Mouse (Mus musculus) urinary bladder, adult 18-20 months (tissue): ENCODE measurements around the gene Zfp385c.

Experiments used
- DNase-seq, 2 experiments: peaks; one replicate each; pipeline ENCODE4 v3.0.0; 2022; ENCODE audit warnings: low spot score in 2 of 2, mixed read lengths in 2 of 2

Zfp385c gene

DNA sequence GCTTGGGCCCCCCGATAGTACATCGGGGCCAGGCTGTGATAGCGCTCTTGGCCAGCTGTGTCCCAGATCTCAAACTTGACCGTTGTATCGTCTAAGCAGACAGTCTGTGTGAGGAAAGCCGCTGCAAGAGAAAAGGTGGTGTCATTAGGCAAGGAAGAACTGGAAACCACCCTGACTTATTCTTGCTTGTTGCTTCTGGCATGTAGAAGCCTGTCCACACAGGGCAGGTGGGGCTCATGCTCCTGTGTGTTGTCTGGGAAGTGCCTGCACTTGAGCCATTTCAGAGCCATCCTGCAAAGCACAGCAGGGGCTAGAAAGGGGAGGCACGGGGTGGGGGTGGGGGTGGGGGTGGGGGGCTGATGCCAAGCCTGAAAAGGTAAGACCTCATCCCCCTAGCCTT, 26.2 kb upstream of the Zfp385c start:
- DNase-seq: no peak

- DNase-seq: no peak
Observed at GRCm38 (mm10) chr11:100716649-100717048, 24.4 kb upstream of the Zfp385c start.

GRCm38 (mm10) chr11:100714948-100715347, 22.7 kb upstream of the Zfp385c start:
- no peak for DNase-seq

- DNase-seq: peak in 1 of 2 experiments; percentile 57
Observed at GRCm38 (mm10) chr11:100714534-100714915, 22.3 kb upstream of the Zfp385c start.

- peak in 1 of 2 experiments; percentile 52 for DNase-seq
Observed at GRCm38 (mm10) chr11:100713735-100714533, 21.7 kb upstream of the Zfp385c start, which contains the start of gene Hspb9. Gene Hspb9, plus strand, starts transcription at chr11:100713850.

DNA sequence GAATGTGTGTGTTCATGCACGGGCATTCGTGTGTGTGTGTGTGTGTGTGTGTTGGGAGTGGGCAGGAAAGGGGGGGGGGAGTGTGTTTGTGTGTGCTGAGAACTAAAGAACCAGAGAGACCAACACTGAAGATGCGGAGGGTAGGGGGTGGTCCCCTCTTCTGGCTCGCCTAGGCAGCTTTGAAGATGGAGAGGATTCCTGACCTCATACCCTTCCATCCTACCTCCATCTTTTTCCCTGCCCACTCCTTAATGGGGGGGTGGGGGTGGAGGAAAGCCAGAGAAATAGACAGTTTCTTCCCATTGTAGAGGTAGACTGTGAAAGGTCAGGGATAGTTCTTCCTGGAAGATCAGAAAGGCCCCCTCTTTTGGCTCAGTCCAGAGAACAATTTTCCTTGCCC, 20.9 kb upstream of the Zfp385c start:
- no peak for DNase-seq

- peak; percentile 69 to 75 for DNase-seq
Observed at GRCm38 (mm10) chr11:100711783-100712615, 19.7 kb upstream of the Zfp385c start, which contains the start of gene Kat2a. Gene Kat2a, minus strand, starts transcription at chr11:100712465.

DNA sequence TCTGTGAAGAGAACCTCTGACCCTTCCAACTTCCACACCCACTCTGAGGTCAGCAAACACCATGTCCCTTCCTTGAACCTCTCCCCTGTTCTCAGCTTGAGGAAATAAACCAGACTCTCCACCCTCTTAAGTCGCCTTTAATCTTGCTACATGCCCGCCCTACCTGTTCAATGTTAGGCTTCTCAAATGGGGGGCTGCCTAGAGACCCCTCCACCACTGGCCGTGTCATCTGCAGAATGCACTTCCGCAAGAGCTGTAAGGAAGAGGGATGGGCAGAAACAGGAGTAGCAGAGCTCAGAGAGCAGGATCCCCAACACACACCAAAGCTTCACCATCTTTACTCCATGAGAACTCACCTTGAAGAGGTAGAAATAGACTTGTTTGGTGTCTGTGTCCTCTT, 18.7 kb upstream of the Zfp385c start:
- DNase-seq: no peak

DNA sequence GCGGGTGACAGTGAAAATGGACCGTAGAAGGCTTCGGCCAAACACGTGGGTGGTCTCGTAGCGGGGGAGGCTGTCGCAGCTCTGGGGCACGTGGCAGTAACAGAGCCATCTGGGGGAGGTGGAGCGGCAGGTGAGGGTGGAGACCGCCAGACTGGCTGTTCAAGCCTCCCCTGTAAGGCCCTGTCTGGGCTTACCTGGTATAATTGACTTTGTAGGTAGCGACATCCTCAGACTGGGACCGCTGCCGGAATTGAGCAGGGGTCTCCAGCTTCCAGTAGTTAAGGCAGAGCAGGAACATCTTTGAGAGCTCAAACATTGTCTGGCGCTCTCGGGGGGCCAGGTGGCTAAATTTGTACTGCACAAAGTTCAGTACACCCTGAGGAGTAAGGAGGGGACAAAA, 18.3 kb upstream of the Zfp385c start:
- no peak for DNase-seq

DNA sequence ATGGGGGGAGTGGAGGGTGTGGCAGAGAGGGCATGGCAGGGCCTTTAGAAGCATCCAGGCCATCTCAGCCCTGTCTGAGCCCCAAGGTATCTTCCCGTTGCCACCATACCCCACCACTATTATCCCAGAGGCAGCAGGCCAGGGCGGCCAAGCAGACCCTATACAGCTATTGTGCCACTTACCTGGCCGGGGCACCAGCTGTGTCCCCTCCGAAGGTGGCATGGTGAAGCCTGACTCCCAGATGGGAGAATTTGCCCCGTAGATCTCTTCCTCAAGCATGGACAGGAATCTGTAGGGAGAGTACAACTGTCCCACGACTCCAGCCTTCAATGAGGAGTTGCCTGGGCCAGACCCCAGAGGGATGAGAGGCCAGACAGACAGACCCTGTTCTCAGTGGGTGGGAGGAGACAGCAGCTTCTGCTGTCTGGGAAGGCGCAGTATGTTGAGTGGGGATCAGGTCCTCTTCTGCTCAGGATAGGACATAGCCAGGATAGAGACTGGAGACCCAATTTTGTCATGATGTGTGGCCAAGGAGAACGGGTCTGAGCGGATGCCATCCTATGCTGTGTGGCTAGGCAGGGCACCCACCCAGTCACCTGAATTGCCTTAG, 17.1 kb upstream of the Zfp385c start:
- DNase-seq: no peak

- DNase-seq: no peak
Observed at GRCm38 (mm10) chr11:100705095-100705747, 13.0 kb upstream of the Zfp385c start.

GRCm38 (mm10) chr11:100703851-100704531, 11.7 kb upstream of the Zfp385c start, which contains the start of gene Dhx58:
Gene Dhx58, minus strand, starts transcription at chr11:100704271.
- DNase-seq: no peak

- DNase-seq: no peak
Observed at GRCm38 (mm10) chr11:100703366-100703765, 11.1 kb upstream of the Zfp385c start.

DNA sequence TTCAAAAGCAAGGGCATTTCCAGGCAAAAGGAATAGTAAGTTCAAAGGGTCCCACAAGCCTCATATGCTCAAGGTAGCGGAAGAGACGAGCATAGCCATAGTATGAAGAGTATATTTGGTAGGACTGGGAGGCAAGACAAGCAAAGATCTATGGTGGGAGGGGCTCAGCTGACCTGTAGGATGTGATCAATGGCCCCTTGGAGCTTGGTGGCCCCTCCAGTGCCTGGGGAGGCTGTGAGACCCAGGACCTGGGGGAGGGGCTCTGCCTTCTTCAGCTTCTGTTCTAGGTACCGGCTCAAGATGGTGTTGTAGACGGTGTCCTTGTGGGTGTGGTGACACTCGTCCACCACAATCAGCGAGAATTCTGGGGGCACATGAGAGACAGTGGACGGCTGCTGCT, 10.7 kb upstream of the Zfp385c start:
- no peak for DNase-seq

DNA sequence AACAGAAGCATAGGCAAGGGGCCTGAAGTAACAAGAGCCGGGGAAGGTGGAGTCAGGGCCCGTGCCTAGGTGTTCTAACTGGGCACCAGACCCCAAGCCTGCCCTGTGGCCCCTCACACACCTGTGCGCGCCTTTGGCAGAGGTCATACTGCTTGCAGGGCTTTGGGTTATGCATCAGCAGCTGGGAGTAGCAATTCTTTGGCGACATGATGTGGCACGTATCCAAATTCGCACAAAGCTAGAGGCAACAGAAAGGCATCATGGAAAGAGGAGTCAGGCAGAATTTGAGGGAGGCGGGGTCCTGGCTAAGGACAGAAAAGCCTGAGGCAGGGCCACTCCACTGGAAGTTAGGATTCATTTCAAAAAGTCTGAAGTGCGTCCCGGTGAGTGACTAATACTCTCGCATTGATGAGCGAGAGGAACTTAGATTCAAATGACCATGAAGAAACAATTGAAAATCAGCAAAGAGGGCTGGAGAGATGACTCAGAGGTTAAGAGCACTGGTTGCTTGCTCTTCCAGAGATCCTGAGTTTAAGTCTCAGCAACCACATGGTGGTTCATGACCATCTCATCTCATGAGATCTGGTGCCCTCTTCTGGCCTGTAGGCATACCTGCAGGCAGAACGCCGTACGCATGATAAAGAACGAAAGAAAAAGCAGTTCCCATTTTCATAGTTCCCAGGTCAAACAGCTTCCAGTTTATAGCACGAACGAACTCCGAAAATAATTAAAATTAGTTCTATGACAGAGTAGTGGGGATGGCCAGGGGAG, 10.0 kb upstream of the Zfp385c start:
- peak in 1 of 2 experiments; percentile 52 for DNase-seq

- DNase-seq: peak in 1 of 2 experiments; percentile 61
Observed at GRCm38 (mm10) chr11:100701301-100701700, 9.0 kb upstream of the Zfp385c start.

DNA sequence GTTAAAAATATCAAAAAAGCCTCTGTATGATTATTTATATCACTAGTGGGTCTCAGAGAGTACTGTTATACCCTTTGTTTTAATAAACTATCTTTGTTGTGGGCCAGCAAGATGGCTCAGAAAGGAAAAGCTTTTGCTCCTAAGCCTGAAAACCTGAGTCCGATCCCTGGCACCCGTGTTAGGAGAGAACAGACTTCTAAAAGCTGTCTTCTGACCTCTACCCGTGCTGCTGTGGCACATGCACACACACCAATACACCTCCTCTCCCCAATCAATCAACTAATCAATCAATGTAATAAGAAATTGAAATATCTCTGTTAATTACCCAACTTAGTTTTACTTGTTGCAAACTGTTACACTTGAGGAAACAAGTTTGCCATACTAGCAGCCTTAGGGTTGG, 8.5 kb upstream of the Zfp385c start:
- no peak for DNase-seq

DNA sequence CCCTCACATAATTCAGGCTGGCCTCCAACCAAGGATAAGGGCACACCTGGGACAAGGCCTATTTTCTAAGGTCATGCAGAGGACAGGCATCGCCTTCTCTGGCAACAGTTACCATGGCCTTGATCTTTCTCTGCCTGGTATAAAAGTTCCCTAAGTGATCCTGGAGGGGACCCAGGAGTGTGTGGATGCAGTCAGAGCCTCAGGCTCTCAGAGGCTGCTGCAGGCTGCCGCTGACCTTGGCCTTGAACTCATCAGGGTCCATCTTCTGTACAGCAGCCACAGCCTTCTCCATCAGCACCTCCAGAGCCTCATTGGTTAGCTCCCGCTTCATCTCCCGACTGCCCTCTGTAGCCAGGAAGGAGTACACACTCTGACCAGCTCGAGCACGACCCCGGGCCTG, 5.7 kb upstream of the Zfp385c start:
- no peak for DNase-seq

GRCm38 (mm10) chr11:100694926-100695325, 2.7 kb upstream of the Zfp385c start:
- no peak for DNase-seq

DNA sequence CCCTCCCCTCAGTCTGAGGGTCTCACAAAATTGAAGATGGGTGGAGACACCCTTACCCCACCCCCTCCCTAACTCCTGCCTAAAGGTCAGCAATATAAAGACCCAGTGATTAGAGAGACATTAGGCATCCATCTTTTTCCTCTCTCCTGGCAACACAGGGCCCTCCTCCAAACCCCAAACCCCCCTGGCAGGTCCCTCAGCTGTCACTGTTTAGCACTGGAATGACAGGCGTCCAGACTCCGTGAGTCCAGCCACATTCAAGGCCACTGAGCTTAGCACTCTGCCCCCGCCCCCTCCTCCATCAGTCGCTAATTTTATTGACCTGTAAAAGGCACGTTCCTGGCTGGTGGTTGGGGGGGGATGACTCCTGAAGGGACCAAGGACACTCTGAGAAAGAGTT, 899 bp upstream of the Zfp385c start:
- DNase-seq: no peak
